8 mouse cellular contexts compared by ENCODE assay signal in the genomic region with DNA sequence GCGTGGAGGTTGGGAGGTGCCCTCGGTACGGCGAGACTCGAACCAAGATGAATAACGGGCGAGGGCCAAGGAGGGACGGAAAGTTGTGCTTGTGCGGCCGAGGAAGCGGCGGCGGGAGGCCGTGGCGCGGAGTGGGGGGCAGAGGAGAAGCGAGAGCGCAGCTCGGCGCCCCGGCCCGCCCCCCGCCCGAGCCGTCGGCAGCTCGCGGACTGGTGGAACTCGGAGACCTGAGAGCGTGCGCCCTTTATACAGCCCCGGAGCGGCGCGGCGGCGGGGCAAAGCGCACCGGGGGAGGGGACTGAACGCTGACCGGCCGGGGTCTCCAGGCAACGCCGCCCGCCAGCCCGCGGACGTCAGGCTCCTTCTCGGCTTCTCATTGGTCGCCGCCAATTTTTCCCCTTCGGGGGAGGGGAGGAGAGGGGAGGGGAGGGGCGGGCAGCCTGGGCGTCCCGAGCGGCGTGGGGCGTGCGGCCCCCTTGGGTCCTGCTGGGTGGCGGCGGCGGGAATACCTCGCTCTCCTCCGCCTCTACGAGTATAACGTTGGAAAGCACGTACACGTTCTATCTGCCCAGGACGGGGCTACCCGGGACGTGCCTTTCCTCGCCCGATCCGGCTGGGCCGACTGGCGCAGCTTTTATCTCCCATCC. TPM values are rescaled to one million over a fixed set of nuclear protein-coding genes. Genes with fewer than 3 reads are reported as not detected.
A peak's percentile ranks its signal among the peaks of the same experiment; 100 is the strongest.
DNase-seq lines count a peak whose midpoint lies in the region; ATAC-seq and TF ChIP-seq lines count a peak whose summit lies in the region.

Zfp36l2 (minus strand) TSS at position 221 of the 647 bp plus-strand sequence.

- TF ChIP-seq EP300 in heart, adult 2 months (IDR thresholded peaks at IDR 0.05; ENCODE audit: insufficient read depth, low read depth, low read length): 0 out of 2 replicates have a peak, but pooled peaks have one; percentile 12

- intact Hi-C loops in heart, adult 2 months (cut with DNase I): loop anchor here (2.0 kb wide), 1 partner anchor 215 kb away; no protein-coding TSS in a partner anchor

- H3K27me3 ChIP-seq in embryonic facial prominence, embryonic 14.5 days (replicated peaks; ENCODE audit: control insufficient read depth, insufficient read depth, low read length): no peaks in the 10 kb centered on the region
- no peaks in the 10 kb centered on the region for H3K27me3 ChIP-seq in heart, adult 2 months (ENCODE audit: control insufficient read depth, insufficient read depth, low read length)
- H3K27me3 ChIP-seq in limb, embryonic 13.5 days: no peaks in the 10 kb centered on the region
- peaks cover 18% of the 10 kb centered on the region; the same call in 1 of the 2 replicates for H3K27me3 ChIP-seq in midbrain, embryonic 15.5 days (replicated peaks)

- no peak for TF ChIP-seq CTCF in heart, adult 2 months (IDR thresholded peaks at IDR 0.05)

- H3K36me3 ChIP-seq in embryonic facial prominence, embryonic 14.5 days (ENCODE audit: control insufficient read depth, insufficient read depth, low read length): peaks cover 30% of the 10 kb centered on the region
- H3K36me3 ChIP-seq in heart, adult 2 months (ENCODE audit: control insufficient read depth, insufficient read depth, low read length): peaks cover 3% of the 10 kb centered on the region; the same call in 1 of the 2 replicates
- H3K36me3 ChIP-seq in limb, embryonic 13.5 days: peaks cover 29% of the 10 kb centered on the region
- no peaks in the 10 kb centered on the region for H3K36me3 ChIP-seq in midbrain, embryonic 15.5 days (replicated peaks)

- H3K79me2 ChIP-seq in heart, adult 2 months (replicated peaks; ENCODE audit: control insufficient read depth, insufficient read depth, low read length): no peaks in the 10 kb centered on the region

- TF ChIP-seq POLR2A in heart, adult 2 months (IDR thresholded peaks at IDR 0.05; ENCODE audit: insufficient read depth, low read depth, low read length): peak; percentile 88

- no peaks in the 10 kb centered on the region for H3K9me3 ChIP-seq in embryonic facial prominence, embryonic 14.5 days (ENCODE audit: control insufficient read depth, low read length)
- H3K9me3 ChIP-seq in limb, embryonic 13.5 days: no peaks in the 10 kb centered on the region
- H3K9me3 ChIP-seq in midbrain, embryonic 15.5 days: no peaks in the 10 kb centered on the region

- peak within 1 kb of the TSS; percentile 92 for H3K4me3 ChIP-seq in embryonic facial prominence, embryonic 14.5 days (ENCODE audit: low read depth, low read length)
- H3K4me3 ChIP-seq in heart, adult 2 months: peak within 1 kb of the TSS; percentile 79
- peak within 1 kb of the TSS; percentile 99 for H3K4me3 ChIP-seq in limb, embryonic 13.5 days
- peak within 1 kb of the TSS; percentile 61 for H3K4me3 ChIP-seq in midbrain, embryonic 15.5 days

- DNase-seq in 3T3-L1 (ENCODE audit: low read depth, low spot score): peak; percentile 94
- peak; percentile 97 for DNase-seq in adrenal gland, postnatal 25 days
- peak; percentile 98 for DNase-seq in embryonic facial prominence, embryonic 14.5 days (ENCODE audit: low spot score)
- peak; percentile 98 for DNase-seq in heart, adult 2 months
- DNase-seq in kidney, adult 8-10 months: peak; percentile 95
- peak; percentile 96 to 98 for DNase-seq in spleen, adult 18-20 months

- H3K9ac ChIP-seq in embryonic facial prominence, embryonic 14.5 days (ENCODE audit: low read depth, low read length): peak within 1 kb of the TSS; percentile 98
- peak within 1 kb of the TSS; percentile 97 for H3K9ac ChIP-seq in heart, adult 2 months (ENCODE audit: low read depth, low read length)
- H3K9ac ChIP-seq in limb, embryonic 13.5 days: peak within 1 kb of the TSS; percentile 100
- peak within 1 kb of the TSS; percentile 46 for H3K9ac ChIP-seq in midbrain, embryonic 15.5 days

- peak; percentile 93 for ATAC-seq in embryonic facial prominence, embryonic 14.5 days (ENCODE audit: low read depth)
- peak; percentile 89 for ATAC-seq in limb, embryonic 13.5 days (ENCODE audit: low FRiP score, low read depth)
- peak; percentile 88 for ATAC-seq in midbrain, embryonic 15.5 days (replicated peaks)

- H3K4me1 ChIP-seq in embryonic facial prominence, embryonic 14.5 days (ENCODE audit: control insufficient read depth, insufficient read depth, low read length): peaks cover 16% of the 10 kb centered on the region
- peaks cover 6% of the 10 kb centered on the region for H3K4me1 ChIP-seq in heart, adult 2 months (ENCODE audit: control insufficient read depth, insufficient read depth, low read length)
- peaks cover 31% of the 10 kb centered on the region for H3K4me1 ChIP-seq in limb, embryonic 13.5 days
- peaks cover 32% of the 10 kb centered on the region for H3K4me1 ChIP-seq in midbrain, embryonic 15.5 days

- H3K27ac ChIP-seq in embryonic facial prominence, embryonic 14.5 days (replicated peaks; ENCODE audit: low read depth, low read length): peak within 1 kb of the TSS; percentile 98
- H3K27ac ChIP-seq in heart, adult 2 months: peak within 1 kb of the TSS; percentile 99
- peak within 1 kb of the TSS; percentile 99 for H3K27ac ChIP-seq in limb, embryonic 13.5 days
- peak within 1 kb of the TSS; percentile 79 for H3K27ac ChIP-seq in midbrain, embryonic 15.5 days

- WGBS in embryonic facial prominence, embryonic 14.5 days: under 1% methylated on average over 34 of the region's 76 CpGs
- under 1% methylated on average over 74 of the region's 76 CpGs for WGBS in heart, adult 2 months
- 0% methylated on average over 41 of the region's 76 CpGs for WGBS in limb, embryonic 13.5 days
- WGBS in midbrain, embryonic 15.5 days: under 1% methylated on average over 55 of the region's 76 CpGs

- peak within 1 kb of the TSS; percentile 90 for H3K4me2 ChIP-seq in embryonic facial prominence, embryonic 14.5 days (ENCODE audit: low read depth, low read length)
- peak within 1 kb of the TSS; percentile 84 for H3K4me2 ChIP-seq in limb, embryonic 13.5 days (replicated peaks)
- peak within 1 kb of the TSS; percentile 96 for H3K4me2 ChIP-seq in midbrain, embryonic 15.5 days

RNA-seq across cellular contexts. Expression of gene Zfp36l2, which starts in this region (rescaled TPM):
- 52.0 and 56.5 TPM in 2 replicates for total RNA-seq in adrenal gland, postnatal 25 days (2021)
- polyA plus RNA-seq in embryonic facial prominence, embryonic 14.5 days (2014; fragmentation: Nextera tagmentation; extraction: Ambion mirVana): 25.4 and 25.5 TPM in 2 replicates
- 10 to 100 TPM; 19.3 to 23.3 TPM for total RNA-seq in heart, adult 2 months (2021)
- polyA plus RNA-seq in heart, adult 2 months (2012; rRNA removed): 15.7 and 19.8 TPM in 2 replicates
- polyA plus RNA-seq in limb, embryonic 13.5 days (2015; fragmentation: Nextera tagmentation; extraction: Ambion mirVana): 18.7 and 19.7 TPM in 2 replicates
- 4.0 and 4.4 TPM in 2 replicates for polyA plus RNA-seq in midbrain, embryonic 15.5 days (2015; fragmentation: Nextera tagmentation; extraction: Ambion mirVana)

Comparison
In these comparisons a context has a peak if more than half of its experiments do, and no peak if none do; other contexts are left out.
1. Peak in every context shown above with its lines: DNase-seq, ATAC-seq, H3K4me3 ChIP-seq and H3K27ac ChIP-seq.
2. H3K9ac ChIP-seq: peak in every context shown above with its lines; median percentile 100 in limb, embryonic 13.5 days; 98 in embryonic facial prominence, embryonic 14.5 days; 97 in heart, adult 2 months; 46 in midbrain, embryonic 15.5 days.